Mouse (Mus musculus): ENCODE data around the gene Nek5. TPM values are rescaled to one million over a fixed set of nuclear protein-coding genes. Genes with fewer than 3 reads are reported as not detected.

Nek5 gene
- polyA plus RNA-seq, 2 experiments = 0.07 TPM; not detected in 1

- peak in 1 of 3 experiments; percentile 39 for DNase-seq (ENCODE audit: low read depth in 3 of 3, low spot score in 3 of 3)
- Histone ChIP-seq H3K4me1 (replicated peaks; ENCODE audit: control insufficient read depth in 2 of 2, insufficient read depth in 2 of 2, low read length in 1 of 2) (peaks cover 0 to 3% of the 10 kb centered on the region in 2 experiments; a peak in 1 of 4 replicates), H3K27me3 (ENCODE audit: control insufficient read depth, insufficient read depth, low read length) (no peaks in the 10 kb centered on the region), H3K27ac (no peak overlapping the region), H3K36me3 (replicated peaks; ENCODE audit: control insufficient read depth, insufficient read depth, low read depth) (peaks cover under 1% of the 10 kb centered on the region), H3K9me3 (ENCODE audit: control insufficient read depth, low read length) (no peaks in the 10 kb centered on the region), H3K4me2 (ENCODE audit: low read depth) (no peak overlapping the region), H3K4me3 (ENCODE audit: insufficient read depth in 1 of 2, low read depth in 2 of 2, low read length in 2 of 2) (no peak overlapping the region), H3K9ac (replicated peaks) (no peak overlapping the region)
- ATAC-seq (ENCODE audit: insufficient read depth) = peak; percentile 84
- TF ChIP-seq EP300 (IDR thresholded peaks at IDR 0.05; ENCODE audit: low read depth) (no peak), CTCF (IDR thresholded peaks at IDR 0.05; ENCODE audit: low read depth) (peak; percentile 89)
- WGBS (ENCODE audit: insufficient replicate concordance) = 62% methylated on average over 2 of the region's 2 CpGs
Observed at GRCm38 (mm10) chr8:22047699-22048464, 77.0 kb downstream of the Nek5 start.

- Histone ChIP-seq H3K27me3 (ENCODE audit: control insufficient read depth, insufficient read depth, low read length) (no peaks in the 10 kb centered on the region), H3K9me3 (ENCODE audit: control insufficient read depth, low read length) (no peaks in the 10 kb centered on the region), H3K36me3 (replicated peaks; ENCODE audit: control insufficient read depth, insufficient read depth, low read depth) (no peaks in the 10 kb centered on the region; the same call in 1 of the 2 replicates), H3K4me3 (ENCODE audit: insufficient read depth in 1 of 2, low read depth in 2 of 2, low read length in 2 of 2) (no peak overlapping the region), H3K4me1 (replicated peaks; ENCODE audit: control insufficient read depth in 2 of 2, insufficient read depth in 2 of 2, low read length in 1 of 2) (peaks cover 0 to 15% of the 10 kb centered on the region in 2 experiments; a peak in 2 of 4 replicates), H3K27ac (no peak overlapping the region), H3K9ac (replicated peaks) (no peak overlapping the region), H3K4me2 (ENCODE audit: low read depth) (no peak overlapping the region)
- DNase-seq (ENCODE audit: low read depth in 3 of 3, low spot score in 3 of 3) = no peak
- TF ChIP-seq EP300 (IDR thresholded peaks at IDR 0.05; ENCODE audit: low read depth) (no peak), CTCF (IDR thresholded peaks at IDR 0.05; ENCODE audit: low read depth) (no peak)
- WGBS (ENCODE audit: insufficient replicate concordance) = 76% methylated on average over 12 of the region's 12 CpGs
- no peak for ATAC-seq (ENCODE audit: insufficient read depth)
Observed at GRCm38 (mm10) chr8:22043706-22044105, 81.1 kb downstream of the Nek5 start.

- no peak for DNase-seq (ENCODE audit: low read depth in 3 of 3, low spot score in 3 of 3)
- no peaks in the 10 kb centered on the region for H3K27me3 ChIP-seq (ENCODE audit: control insufficient read depth, insufficient read depth, low read length)
- H3K36me3 ChIP-seq (replicated peaks; ENCODE audit: control insufficient read depth, insufficient read depth, low read depth) = no peaks in the 10 kb centered on the region; the same call in 1 of the 2 replicates
- H3K9me3 ChIP-seq (ENCODE audit: control insufficient read depth, low read length) = no peaks in the 10 kb centered on the region
- H3K4me3 ChIP-seq (ENCODE audit: insufficient read depth in 1 of 2, low read depth in 2 of 2, low read length in 2 of 2) = no peak overlapping the region
- H3K4me1 ChIP-seq (replicated peaks; ENCODE audit: control insufficient read depth in 2 of 2, insufficient read depth in 2 of 2, low read length in 1 of 2) = peaks cover 0 to 15% of the 10 kb centered on the region in 2 experiments; a peak in 2 of 4 replicates
- TF ChIP-seq CTCF (IDR thresholded peaks at IDR 0.05; ENCODE audit: low read depth) = no peak
- no peak for TF ChIP-seq EP300 (IDR thresholded peaks at IDR 0.05; ENCODE audit: low read depth)
- H3K4me2 ChIP-seq (ENCODE audit: low read depth) = 0 out of 2 replicates have a peak overlapping the region, but pooled peaks have one; percentile 3
- H3K9ac ChIP-seq (replicated peaks) = no peak overlapping the region
- 70% methylated on average over 3 of the region's 3 CpGs for WGBS (ENCODE audit: insufficient replicate concordance)
- no peak overlapping the region for H3K27ac ChIP-seq
- no peak for ATAC-seq (ENCODE audit: insufficient read depth)
Observed at GRCm38 (mm10) chr8:22042515-22042914, 82.3 kb downstream of the Nek5 start.

GRCm38 (mm10) chr8:22040153-22040509 lies 84.7 kb downstream of the Nek5 start:
- Histone ChIP-seq H3K4me1 (replicated peaks; ENCODE audit: control insufficient read depth in 2 of 2, insufficient read depth in 2 of 2, low read length in 1 of 2) (peaks cover 0 to 15% of the 10 kb centered on the region in 2 experiments; a peak in 2 of 4 replicates), H3K27me3 (ENCODE audit: control insufficient read depth, insufficient read depth, low read length) (no peaks in the 10 kb centered on the region), H3K36me3 (replicated peaks; ENCODE audit: control insufficient read depth, insufficient read depth, low read depth) (peaks cover 2% of the 10 kb centered on the region; the same call in 1 of the 2 replicates), H3K27ac (no peak overlapping the region), H3K4me2 (ENCODE audit: low read depth) (no peak overlapping the region; the same call in 1 of the 2 replicates), H3K9ac (replicated peaks) (no peak overlapping the region), H3K4me3 (ENCODE audit: insufficient read depth in 1 of 2, low read depth in 2 of 2, low read length in 2 of 2) (no peak overlapping the region), H3K9me3 (ENCODE audit: control insufficient read depth, low read length) (no peaks in the 10 kb centered on the region)
- ATAC-seq (ENCODE audit: insufficient read depth) = no peak
- 47% methylated on average over 6 of the region's 6 CpGs for WGBS (ENCODE audit: insufficient replicate concordance)
- TF ChIP-seq EP300 (IDR thresholded peaks at IDR 0.05; ENCODE audit: low read depth) (no peak), CTCF (IDR thresholded peaks at IDR 0.05; ENCODE audit: low read depth) (no peak)
- no peak for DNase-seq (ENCODE audit: low read depth in 3 of 3, low spot score in 3 of 3)

- ATAC-seq (ENCODE audit: insufficient read depth) (peak; percentile 65), DNase-seq (ENCODE audit: low read depth in 3 of 3, low spot score in 3 of 3) (no peak)
- 24% methylated on average over 15 of the region's 15 CpGs for WGBS (ENCODE audit: insufficient replicate concordance)
- TF ChIP-seq CTCF (IDR thresholded peaks at IDR 0.05; ENCODE audit: low read depth) (no peak), EP300 (IDR thresholded peaks at IDR 0.05; ENCODE audit: low read depth) (no peak)
- no peaks in the 10 kb centered on the region for H3K9me3 ChIP-seq (ENCODE audit: control insufficient read depth, low read length)
- H3K27me3 ChIP-seq (ENCODE audit: control insufficient read depth, insufficient read depth, low read length) = no peaks in the 10 kb centered on the region
- peak overlapping the region; percentile 40 for H3K4me2 ChIP-seq (ENCODE audit: low read depth)
- no peak overlapping the region; the same call in 1 of the 2 replicates for H3K27ac ChIP-seq
- peak overlapping the region; percentile 30 to 31; a peak in 3 of 4 replicates for H3K4me3 ChIP-seq (ENCODE audit: insufficient read depth in 1 of 2, low read depth in 2 of 2, low read length in 2 of 2)
- H3K9ac ChIP-seq (replicated peaks) = no peak overlapping the region
- peaks cover 0 to 15% of the 10 kb centered on the region in 2 experiments; a peak in 2 of 4 replicates for H3K4me1 ChIP-seq (replicated peaks; ENCODE audit: control insufficient read depth in 2 of 2, insufficient read depth in 2 of 2, low read length in 1 of 2)
- H3K36me3 ChIP-seq (replicated peaks; ENCODE audit: control insufficient read depth, insufficient read depth, low read depth) = peaks cover 2% of the 10 kb centered on the region; the same call in 1 of the 2 replicates
Observed at GRCm38 (mm10) chr8:22039468-22040152, 85.2 kb downstream of the Nek5 start.
